Mouse (Mus musculus) cerebellum, adult 11-12 months (tissue): Measurements from ENCODE around the gene Ccl3.

Source experiments
- DNase-seq: peaks from one replicate; pipeline ENCODE4 v3.0.0; 2022

Ccl3 gene

GRCm38 (mm10) chr11:83618238-83618637, 30.9 kb downstream of the Ccl3 start:
- DNase-seq, result no peak

- no peak for DNase-seq
Observed at GRCm38 (mm10) chr11:83616586-83616985, 32.6 kb downstream of the Ccl3 start.

- no peak for DNase-seq
Observed at GRCm38 (mm10) chr11:83610900-83611299, 38.3 kb downstream of the Ccl3 start.

GRCm38 (mm10) chr11:83606396-83606795, 42.8 kb downstream of the Ccl3 start:
- no peak for DNase-seq

- no peak for DNase-seq
Observed at GRCm38 (mm10) chr11:83605535-83605934, 43.6 kb downstream of the Ccl3 start.

GRCm38 (mm10) chr11:83604698-83605097, 44.5 kb downstream of the Ccl3 start:
- no peak for DNase-seq

- DNase-seq, result no peak
Observed at GRCm38 (mm10) chr11:83603399-83603798, 45.8 kb downstream of the Ccl3 start.

GRCm38 (mm10) chr11:83600576-83600975, 48.6 kb downstream of the Ccl3 start:
- no peak for DNase-seq

- no peak for DNase-seq
Observed at GRCm38 (mm10) chr11:83598991-83599390, 50.2 kb downstream of the Ccl3 start.

- no peak for DNase-seq
Observed at GRCm38 (mm10) chr11:83598207-83598837, 50.8 kb downstream of the Ccl3 start.
